Mouse (Mus musculus) lung, adult 2 months (tissue): Measurements from ENCODE around the gene Zfp493.

Experiments
- CTCF ChIP-seq: fragments of 200-500 bp; IDR thresholded peaks from 2 replicates; pipeline ENCODE4 v1.5.1; 2011; ENCODE audit warnings: mild to moderate bottlenecking, low read length, control low read depth; ENCODE audit not compliant: insufficient read depth
- POLR2A ChIP-seq: fragments of 200-500 bp; IDR thresholded peaks from 2 replicates; pipeline ENCODE4 v1.6.1; 2011; ENCODE audit warnings: low read depth, mild to moderate bottlenecking, control low read depth, low read length, borderline replicate concordance; ENCODE audit errors: extremely low read depth

- no peak for TF ChIP-seq POLR2A
- no peak for TF ChIP-seq CTCF
These were observed at the start of gene Zfp493 for GRCm38 (mm10) chr13:67779265-67780221.
